Mouse (Mus musculus): ENCODE measurements around the gene Fgf18. TPM values are rescaled to one million over a fixed set of nuclear protein-coding genes. Genes with fewer than 3 reads are reported as not detected.

The Fgf18 gene
- polyA plus RNA-seq, 1 experiment from 2014 or later: 7.2 TPM

- Histone ChIP-seq H3K9me3 (ENCODE audit: control insufficient read depth, low read length) (no peaks in the 10 kb centered on the region), H3K27me3 (replicated peaks; ENCODE audit: control insufficient read depth, insufficient read depth, low read length) (no peaks in the 10 kb centered on the region), H3K4me1 (ENCODE audit: control insufficient read depth, insufficient read depth, low read depth, low read length) (no peaks in the 10 kb centered on the region), H3K4me2 (ENCODE audit: low read length) (no peak overlapping the region), H3K4me3 (ENCODE audit: low read length) (no peak overlapping the region), H3K36me3 (ENCODE audit: control insufficient read depth, insufficient read depth, low read length) (no peaks in the 10 kb centered on the region), H3K27ac (ENCODE audit: low read depth, low read length) (no peak overlapping the region), H3K9ac (ENCODE audit: low read depth, low read length) (no peak overlapping the region)
- no peak for ATAC-seq
- 92% methylated on average over 2 of the region's 2 CpGs for WGBS
These were observed 37.1 kb downstream of the Fgf18 start for GRCm38 (mm10) chr11:33110111-33110510.

GRCm38 (mm10) chr11:33107540-33107939 lies 39.7 kb downstream of the Fgf18 start:
- WGBS: 68% methylated on average over 3 of the region's 3 CpGs

GRCm38 (mm10) chr11:33104911-33105316 lies 42.3 kb downstream of the Fgf18 start:
- 39% methylated on average over 8 of the region's 8 CpGs for WGBS

More at GRCm38 (mm10) chr11:33107540-33107939, 39.7 kb downstream of the Fgf18 start:
- no peaks in the 10 kb centered on the region for H3K27me3 ChIP-seq (replicated peaks; ENCODE audit: control insufficient read depth, insufficient read depth, low read length)
- H3K9me3 ChIP-seq (ENCODE audit: control insufficient read depth, low read length): no peaks in the 10 kb centered on the region
- no peak overlapping the region for H3K4me3 ChIP-seq (ENCODE audit: low read length)
- H3K9ac ChIP-seq (ENCODE audit: low read depth, low read length): no peak overlapping the region
- ATAC-seq: no peak
- no peaks in the 10 kb centered on the region for H3K4me1 ChIP-seq (ENCODE audit: control insufficient read depth, insufficient read depth, low read depth, low read length)
- H3K27ac ChIP-seq (ENCODE audit: low read depth, low read length): no peak overlapping the region
- H3K4me2 ChIP-seq (ENCODE audit: low read length): no peak overlapping the region
- no peaks in the 10 kb centered on the region for H3K36me3 ChIP-seq (ENCODE audit: control insufficient read depth, insufficient read depth, low read length)

GRCm38 (mm10) chr11:33103291-33103943 lies 43.8 kb downstream of the Fgf18 start:
- H3K27ac ChIP-seq (ENCODE audit: low read depth, low read length): no peak overlapping the region
- no peak overlapping the region for H3K4me3 ChIP-seq (ENCODE audit: low read length)
- peaks cover 6% of the 10 kb centered on the region for H3K4me1 ChIP-seq (ENCODE audit: control insufficient read depth, insufficient read depth, low read depth, low read length)
- no peaks in the 10 kb centered on the region; the same call in 1 of the 2 replicates for H3K27me3 ChIP-seq (replicated peaks; ENCODE audit: control insufficient read depth, insufficient read depth, low read length)
- no peaks in the 10 kb centered on the region for H3K36me3 ChIP-seq (ENCODE audit: control insufficient read depth, insufficient read depth, low read length)
- no peak overlapping the region for H3K9ac ChIP-seq (ENCODE audit: low read depth, low read length)
- ATAC-seq: no peak
- no peak overlapping the region for H3K4me2 ChIP-seq (ENCODE audit: low read length)
- WGBS: 81% methylated on average over 13 of the region's 13 CpGs
- no peaks in the 10 kb centered on the region for H3K9me3 ChIP-seq (ENCODE audit: control insufficient read depth, low read length)

More at GRCm38 (mm10) chr11:33104911-33105316, 42.3 kb downstream of the Fgf18 start:
- Histone ChIP-seq H3K27me3 (replicated peaks; ENCODE audit: control insufficient read depth, insufficient read depth, low read length) (no peaks in the 10 kb centered on the region; the same call in 1 of the 2 replicates), H3K4me1 (ENCODE audit: control insufficient read depth, insufficient read depth, low read depth, low read length) (peaks cover 5% of the 10 kb centered on the region), H3K4me2 (ENCODE audit: low read length) (no peak overlapping the region), H3K9ac (ENCODE audit: low read depth, low read length) (no peak overlapping the region), H3K27ac (ENCODE audit: low read depth, low read length) (no peak overlapping the region), H3K9me3 (ENCODE audit: control insufficient read depth, low read length) (no peaks in the 10 kb centered on the region), H3K36me3 (ENCODE audit: control insufficient read depth, insufficient read depth, low read length) (no peaks in the 10 kb centered on the region), H3K4me3 (ENCODE audit: low read length) (no peak overlapping the region)
- peak; percentile 83 for ATAC-seq

- WGBS: 31% methylated on average over 10 of the region's 10 CpGs
- peak; percentile 53 for ATAC-seq
- no peak overlapping the region for H3K9ac ChIP-seq (ENCODE audit: low read depth, low read length)
These were observed 47.1 kb downstream of the Fgf18 start for GRCm38 (mm10) chr11:33100027-33100507.

GRCm38 (mm10) chr11:33099425-33099824 lies 47.8 kb downstream of the Fgf18 start:
- Histone ChIP-seq H3K36me3 (ENCODE audit: control insufficient read depth, insufficient read depth, low read length) (no peaks in the 10 kb centered on the region), H3K4me3 (ENCODE audit: low read length) (no peak overlapping the region), H3K4me2 (ENCODE audit: low read length) (no peak overlapping the region), H3K9me3 (ENCODE audit: control insufficient read depth, low read length) (no peaks in the 10 kb centered on the region), H3K4me1 (ENCODE audit: control insufficient read depth, insufficient read depth, low read depth, low read length) (peaks cover 6% of the 10 kb centered on the region), H3K27ac (ENCODE audit: low read depth, low read length) (no peak overlapping the region), H3K27me3 (replicated peaks; ENCODE audit: control insufficient read depth, insufficient read depth, low read length) (no peaks in the 10 kb centered on the region; the same call in 1 of the 2 replicates), H3K9ac (ENCODE audit: low read depth, low read length) (no peak overlapping the region)
- 45% methylated on average over 4 of the region's 4 CpGs for WGBS
- ATAC-seq: no peak

More at GRCm38 (mm10) chr11:33100027-33100507, 47.1 kb downstream of the Fgf18 start:
- no peaks in the 10 kb centered on the region; the same call in 1 of the 2 replicates for H3K27me3 ChIP-seq (replicated peaks; ENCODE audit: control insufficient read depth, insufficient read depth, low read length)
- peaks cover 6% of the 10 kb centered on the region for H3K4me1 ChIP-seq (ENCODE audit: control insufficient read depth, insufficient read depth, low read depth, low read length)
- H3K36me3 ChIP-seq (ENCODE audit: control insufficient read depth, insufficient read depth, low read length): no peaks in the 10 kb centered on the region
- H3K4me3 ChIP-seq (ENCODE audit: low read length): peak overlapping the region; percentile 20
- H3K27ac ChIP-seq (ENCODE audit: low read depth, low read length): no peak overlapping the region
- H3K4me2 ChIP-seq (ENCODE audit: low read length): peak overlapping the region; percentile 42
- no peaks in the 10 kb centered on the region for H3K9me3 ChIP-seq (ENCODE audit: control insufficient read depth, low read length)

GRCm38 (mm10) chr11:33098446-33098845 lies 48.8 kb downstream of the Fgf18 start:
- Histone ChIP-seq H3K4me1 (ENCODE audit: control insufficient read depth, insufficient read depth, low read depth, low read length) (peaks cover 6% of the 10 kb centered on the region), H3K4me2 (ENCODE audit: low read length) (no peak overlapping the region), H3K9ac (ENCODE audit: low read depth, low read length) (no peak overlapping the region), H3K27ac (ENCODE audit: low read depth, low read length) (no peak overlapping the region), H3K36me3 (ENCODE audit: control insufficient read depth, insufficient read depth, low read length) (no peaks in the 10 kb centered on the region), H3K27me3 (replicated peaks; ENCODE audit: control insufficient read depth, insufficient read depth, low read length) (no peaks in the 10 kb centered on the region; the same call in 1 of the 2 replicates), H3K4me3 (ENCODE audit: low read length) (no peak overlapping the region), H3K9me3 (ENCODE audit: control insufficient read depth, low read length) (no peaks in the 10 kb centered on the region)
- no peak for ATAC-seq
- WGBS: 76% methylated on average over 12 of the region's 12 CpGs

GRCm38 (mm10) chr11:33097855-33098254 lies 49.3 kb downstream of the Fgf18 start:
- Histone ChIP-seq H3K4me3 (ENCODE audit: low read length) (no peak overlapping the region), H3K4me2 (ENCODE audit: low read length) (no peak overlapping the region), H3K9me3 (ENCODE audit: control insufficient read depth, low read length) (no peaks in the 10 kb centered on the region), H3K36me3 (ENCODE audit: control insufficient read depth, insufficient read depth, low read length) (no peaks in the 10 kb centered on the region), H3K27ac (ENCODE audit: low read depth, low read length) (no peak overlapping the region), H3K4me1 (ENCODE audit: control insufficient read depth, insufficient read depth, low read depth, low read length) (peaks cover 6% of the 10 kb centered on the region), H3K27me3 (replicated peaks; ENCODE audit: control insufficient read depth, insufficient read depth, low read length) (no peaks in the 10 kb centered on the region; the same call in 1 of the 2 replicates), H3K9ac (ENCODE audit: low read depth, low read length) (no peak overlapping the region)
- no peak for ATAC-seq
- 53% methylated on average over 8 of the region's 8 CpGs for WGBS

GRCm38 (mm10) chr11:33089856-33090255 lies 57.3 kb downstream of the Fgf18 start:
- H3K9me3 ChIP-seq (ENCODE audit: control insufficient read depth, low read length): no peaks in the 10 kb centered on the region
- H3K9ac ChIP-seq (ENCODE audit: low read depth, low read length): no peak overlapping the region
- H3K27me3 ChIP-seq (replicated peaks; ENCODE audit: control insufficient read depth, insufficient read depth, low read length): no peaks in the 10 kb centered on the region
- H3K4me3 ChIP-seq (ENCODE audit: low read length): no peak overlapping the region
- no peak overlapping the region for H3K27ac ChIP-seq (ENCODE audit: low read depth, low read length)
- 73% methylated on average over 6 of the region's 6 CpGs for WGBS
- H3K4me2 ChIP-seq (ENCODE audit: low read length): no peak overlapping the region
- no peak for ATAC-seq
- H3K36me3 ChIP-seq (ENCODE audit: control insufficient read depth, insufficient read depth, low read length): no peaks in the 10 kb centered on the region
- no peaks in the 10 kb centered on the region for H3K4me1 ChIP-seq (ENCODE audit: control insufficient read depth, insufficient read depth, low read depth, low read length)
